Mouse (Mus musculus): ENCODE measurements around the gene Golga5.

Golga5 gene

DNA sequence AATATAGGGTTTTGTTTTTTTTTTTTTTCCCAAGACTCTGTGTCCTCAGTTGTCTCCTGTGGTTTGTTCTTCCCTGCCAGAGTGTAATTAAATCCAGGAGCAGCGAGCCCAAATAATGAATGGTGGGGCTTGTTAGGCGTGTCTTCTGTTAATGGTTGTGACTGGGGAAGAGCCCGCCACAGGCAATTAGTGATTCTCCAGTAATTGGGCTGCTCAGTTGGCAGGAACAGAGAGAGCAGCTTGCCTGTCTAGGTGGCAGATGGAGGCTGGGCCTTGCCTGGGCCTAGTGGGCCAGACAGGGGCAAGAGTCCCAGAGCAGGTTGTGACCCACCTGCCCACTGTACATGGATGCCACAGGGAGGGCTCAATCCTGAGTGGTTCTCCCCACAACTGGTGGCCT is 42.4 kb downstream of the Golga5 start:
- peak in 1 of 2 experiments; percentile 64 for DNase-seq (ENCODE audit: low spot score in 2 of 2)

- DNase-seq (ENCODE audit: low spot score in 2 of 2) = no peak
Measured at GRCm38 (mm10) chr12:102514151-102514550, 45.2 kb downstream of the Golga5 start.

DNA sequence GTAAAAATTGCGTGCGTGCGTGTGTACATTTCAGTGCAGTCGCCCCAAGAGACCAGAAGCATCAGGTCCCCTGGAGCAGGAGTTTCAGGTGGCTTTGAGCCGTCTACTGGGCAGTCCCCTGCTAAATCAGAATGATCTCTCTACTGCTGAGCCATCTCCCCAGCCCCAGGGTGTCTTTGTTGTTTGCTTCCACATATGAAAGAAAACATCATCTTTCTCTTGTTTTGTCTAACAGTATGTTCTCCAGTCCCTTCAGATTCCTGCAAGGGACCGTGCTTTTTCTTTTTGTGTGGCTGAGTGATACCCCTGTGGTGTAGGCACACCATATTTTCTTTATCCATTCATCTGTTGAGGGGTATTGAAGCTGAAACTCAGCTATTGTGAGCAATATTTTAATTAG is 45.8 kb downstream of the Golga5 start:
- no peak for DNase-seq (ENCODE audit: low spot score in 2 of 2)

DNA sequence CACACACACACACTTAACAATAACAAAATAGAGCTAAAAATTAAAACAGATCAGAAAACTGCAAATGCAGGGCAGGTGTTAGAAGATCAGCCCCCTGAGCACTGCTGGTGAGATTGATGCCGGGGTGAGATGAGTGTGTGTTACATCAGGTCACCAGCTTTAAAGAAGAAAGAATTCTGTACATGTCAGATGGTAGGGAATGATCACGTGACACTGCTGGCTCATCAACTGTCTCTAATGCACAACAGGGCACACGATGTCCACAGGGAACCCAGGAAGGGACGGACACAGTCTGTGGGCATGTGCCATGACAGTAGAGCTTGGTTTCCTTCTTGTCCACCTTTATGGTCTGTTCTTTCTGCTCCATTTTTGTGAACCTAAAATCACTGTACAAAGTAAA is 47.2 kb downstream of the Golga5 start:
- DNase-seq (ENCODE audit: low spot score in 2 of 2) = no peak

DNA sequence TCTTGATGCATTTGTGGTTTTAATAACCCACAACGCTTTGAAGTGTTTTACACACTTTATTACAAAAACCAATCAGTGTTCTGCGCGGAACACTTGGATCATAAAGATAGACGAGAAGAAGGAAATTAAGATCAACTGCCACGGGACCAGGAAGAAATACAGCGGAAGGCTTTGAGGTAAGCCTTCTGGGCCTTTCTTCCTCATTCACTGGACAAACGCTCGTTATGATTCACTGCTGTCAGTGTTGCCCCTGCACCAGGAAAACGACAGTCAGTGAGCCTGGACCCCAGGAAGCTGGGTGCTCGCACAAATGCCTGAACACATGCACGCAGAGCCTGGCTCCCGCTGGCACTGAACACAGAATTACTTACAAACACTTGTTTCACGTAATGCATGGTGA is 48.7 kb downstream of the Golga5 start:
- DNase-seq (ENCODE audit: low spot score in 2 of 2) = no peak

DNA sequence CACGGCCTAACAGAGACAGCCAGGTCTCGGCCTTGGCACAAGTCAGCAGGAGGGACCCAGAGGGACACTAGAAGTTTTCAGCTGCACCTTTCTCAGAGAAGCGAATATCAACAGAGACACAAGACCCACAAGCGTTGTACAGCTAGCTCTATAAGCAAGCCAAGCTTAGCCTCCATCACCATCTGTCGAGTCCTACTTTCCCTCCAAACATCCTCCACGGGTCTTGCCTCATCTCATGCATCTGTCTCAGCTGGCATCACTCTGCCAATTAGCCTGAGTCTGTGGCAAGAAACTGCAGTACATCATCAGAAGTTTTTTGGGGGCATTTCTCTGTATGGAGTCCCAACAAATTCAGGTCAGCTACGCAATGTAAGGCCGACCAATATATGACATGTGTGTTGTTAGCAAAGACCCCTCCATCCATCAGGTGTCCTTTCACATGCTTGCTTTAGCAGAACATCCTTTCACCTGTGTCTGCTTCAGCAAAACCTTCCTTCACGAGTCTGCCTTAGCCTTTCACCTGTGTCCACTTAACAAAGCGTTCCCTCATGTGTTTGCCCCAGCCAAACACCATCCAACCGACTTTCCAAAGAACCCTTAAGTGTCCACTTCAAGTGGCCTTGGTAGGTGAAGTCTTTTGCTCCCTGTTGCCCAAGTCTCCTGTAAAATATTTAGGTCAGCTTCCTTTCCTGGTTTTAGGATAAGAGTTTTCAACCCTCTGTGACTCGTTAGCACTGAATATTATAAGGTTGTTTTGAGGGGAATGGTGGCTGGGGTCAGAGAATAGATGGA is 51.2 kb downstream of the Golga5 start:
- DNase-seq (ENCODE audit: low spot score in 2 of 2) = no peak

- DNase-seq (ENCODE audit: low spot score in 2 of 2) = no peak
Measured at GRCm38 (mm10) chr12:102521777-102522319, 52.9 kb downstream of the Golga5 start.

DNA sequence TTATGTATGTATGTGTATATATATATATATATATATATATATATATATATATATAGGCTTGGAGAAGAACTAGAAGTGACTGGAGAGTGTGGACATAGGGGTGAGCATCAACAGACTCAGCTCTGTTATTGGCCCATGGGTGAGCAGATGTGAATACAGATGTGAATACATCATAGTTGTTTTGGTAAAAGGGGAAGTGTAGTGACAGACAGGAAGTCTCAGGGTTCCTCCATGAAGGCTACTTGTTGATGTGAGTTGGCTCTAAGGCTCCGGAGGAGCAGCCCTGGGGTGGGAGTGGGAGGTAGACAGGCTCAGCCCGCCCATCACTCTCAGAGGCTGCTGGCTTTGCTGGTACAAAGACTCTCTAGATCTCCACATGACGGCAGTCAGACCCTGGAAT is 55.3 kb downstream of the Golga5 start:
- DNase-seq (ENCODE audit: low spot score in 2 of 2) = no peak

- peak in 1 of 2 experiments; percentile 32 for DNase-seq (ENCODE audit: low spot score in 2 of 2)
Measured at GRCm38 (mm10) chr12:102524760-102525159, 55.8 kb downstream of the Golga5 start.

- DNase-seq (ENCODE audit: low spot score in 2 of 2) = no peak
Measured at GRCm38 (mm10) chr12:102527989-102528388, 59.1 kb downstream of the Golga5 start.

- DNase-seq (ENCODE audit: low spot score in 2 of 2) = no peak
Measured at GRCm38 (mm10) chr12:102535796-102536195, 66.9 kb downstream of the Golga5 start.

GRCm38 (mm10) chr12:102540278-102540677 is 71.3 kb downstream of the Golga5 start:
- DNase-seq (ENCODE audit: low spot score in 2 of 2) = no peak

DNA sequence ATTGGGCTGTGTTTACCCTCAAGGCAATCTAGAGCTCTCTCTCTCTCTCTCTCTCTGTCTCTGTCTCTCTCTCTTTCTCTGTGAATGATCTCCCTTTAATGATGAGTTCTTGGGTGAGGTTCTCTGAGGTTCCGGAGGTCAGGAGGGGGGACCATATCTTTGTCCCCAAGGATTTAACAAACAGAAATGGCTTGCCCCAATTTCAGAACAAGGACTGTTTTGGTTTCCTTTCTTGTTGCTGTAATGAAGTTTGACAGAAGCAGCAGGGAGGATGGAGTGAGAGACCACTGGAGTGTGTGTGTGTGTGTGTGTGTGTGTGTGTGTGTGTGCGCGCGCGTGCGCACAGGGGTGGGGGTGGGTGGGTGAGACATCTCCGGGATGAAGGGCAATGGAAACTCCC is 72.2 kb downstream of the Golga5 start:
- DNase-seq (ENCODE audit: low spot score in 2 of 2) = no peak

DNA sequence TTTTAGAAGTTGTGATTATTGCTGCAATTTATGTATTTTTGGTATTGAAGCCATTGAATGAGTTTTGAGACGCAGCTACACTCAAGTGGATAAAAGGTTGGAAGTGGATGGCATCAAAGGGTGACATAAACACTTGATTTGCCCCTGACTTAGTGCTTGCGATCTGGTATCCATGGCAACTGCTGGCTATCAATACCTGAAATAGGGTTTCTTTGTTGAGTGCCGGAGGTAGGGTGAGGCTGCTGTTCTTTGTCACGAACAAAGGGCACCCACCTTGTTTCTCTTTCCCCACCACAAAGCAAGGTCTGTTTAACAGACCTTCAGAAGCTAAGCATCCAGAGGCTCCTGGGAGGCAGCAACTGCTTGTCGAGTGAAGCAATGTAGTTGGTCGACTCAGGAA is 76.2 kb downstream of the Golga5 start:
- DNase-seq (ENCODE audit: low spot score in 2 of 2) = no peak
